Mouse (Mus musculus) stomach, embryonic 16.5 days (tissue): ENCODE data around the gene Ggt5. TPM values are rescaled to one million over a fixed set of nuclear protein-coding genes. Genes with fewer than 3 reads are reported as not detected.
A peak's percentile ranks its signal among the peaks of the same experiment; 100 is the strongest.

Experiments used
- ATAC-seq: fragments of 200-750 bp; cut with Nextera tagmentation; 2 replicates; pipeline ENCODE4 v1.8.0; 2017; ENCODE audit warnings: moderate number of reproducible peaks, moderate TSS enrichment; ENCODE audit not compliant: insufficient read depth, low FRiP score
- H3K27ac ChIP-seq: fragments of 300-500 bp; sonication (generic); 2 replicates; pipeline ENCODE4 v1.5.1; 2014; ENCODE audit warnings: low read length
- H3K27me3 ChIP-seq: fragments of 300-500 bp; sonication (generic); 2 replicates; pipeline ENCODE4 v1.6.1; 2014; ENCODE audit warnings: low read length, control low read depth, mixed read lengths; ENCODE audit not compliant: control insufficient read depth, insufficient read depth
- H3K36me3 ChIP-seq: fragments of 300-500 bp; sonication (generic); 2 replicates; pipeline ENCODE4 v1.6.1; 2014; ENCODE audit warnings: low read length; ENCODE audit not compliant: control insufficient read depth, insufficient read depth
- H3K4me1 ChIP-seq: fragments of 300-500 bp; sonication (generic); 2 replicates; pipeline ENCODE4 v1.6.1; 2014; ENCODE audit warnings: low read length, control low read depth, mixed read lengths; ENCODE audit not compliant: control insufficient read depth, insufficient read depth
- H3K4me2 ChIP-seq: fragments of 300-500 bp; sonication (generic); 2 replicates; pipeline ENCODE4 v1.6.1; 2014; ENCODE audit warnings: low read depth, low read length, mixed read lengths
- H3K4me3 ChIP-seq: fragments of 300-500 bp; sonication (generic); replicated peaks from 2 replicates; pipeline ENCODE4 v1.5.1; 2014; ENCODE audit warnings: mild to moderate bottlenecking, low read length
- H3K9ac ChIP-seq: fragments of 300-500 bp; sonication (generic); 2 replicates; pipeline ENCODE4 v1.6.1; 2014; ENCODE audit warnings: low read length
- H3K9me3 ChIP-seq: fragments of 300-500 bp; sonication (generic); replicated peaks from 2 replicates; pipeline ENCODE4 v1.6.1; 2016; ENCODE audit warnings: low read length, control low read depth; ENCODE audit not compliant: control insufficient read depth
- WGBS: fragments of 180-500 bp; shearing (Covaris S2); extraction: QIAGEN DNeasy Blood & Tissue Kit; methylation state at CpG from one replicate; pipeline ENCODE4 v1.1.7; 2014; 5-methylcytosine and 5-hydroxymethylcytosine counted together
- polyA plus RNA-seq: library from polyadenylated mRNA; unstranded; fragments of >200 nt; fragmentation: Nextera tagmentation; extraction: Ambion mirVana; gene quantifications from 2 replicates; pipeline ENCODE4 v1.2.1, GENCODE M21; 2015

The Ggt5 gene
- polyA plus RNA-seq, 1 experiment from 2014 or later = 6.5 TPM

- no peaks in the 10 kb centered on the region for H3K9me3 ChIP-seq
- H3K4me2 ChIP-seq = no peak overlapping the region
- H3K4me3 ChIP-seq = no peak overlapping the region
- 84% methylated on average over 6 of the region's 6 CpGs for WGBS
- no peaks in the 10 kb centered on the region for H3K27me3 ChIP-seq
- no peak for ATAC-seq
- no peak overlapping the region for H3K9ac ChIP-seq
- H3K27ac ChIP-seq = peak overlapping the region; percentile 68
- peaks cover 12% of the 10 kb centered on the region for H3K4me1 ChIP-seq
- H3K36me3 ChIP-seq = peaks cover 9% of the 10 kb centered on the region; the same call in 1 of the 2 replicates
Observed at GRCm38 (mm10) chr10:75648091-75648490, 59.0 kb downstream of the Ggt5 start.

- no peak overlapping the region for H3K4me2 ChIP-seq
- 76% methylated on average over 7 of the region's 7 CpGs for WGBS
- H3K9me3 ChIP-seq = no peaks in the 10 kb centered on the region
- no peaks in the 10 kb centered on the region for H3K27me3 ChIP-seq
- peaks cover 9% of the 10 kb centered on the region; the same call in 1 of the 2 replicates for H3K36me3 ChIP-seq
- no peak overlapping the region for H3K9ac ChIP-seq
- H3K4me1 ChIP-seq = peaks cover 3% of the 10 kb centered on the region
- no peak for ATAC-seq
- no peak overlapping the region for H3K27ac ChIP-seq
- H3K4me3 ChIP-seq = no peak overlapping the region
Observed at GRCm38 (mm10) chr10:75649001-75649400, 59.9 kb downstream of the Ggt5 start.

GRCm38 (mm10) chr10:75649406-75649995 lies 60.4 kb downstream of the Ggt5 start:
- ATAC-seq = no peak
- Histone ChIP-seq H3K4me2 (no peak overlapping the region), H3K36me3 (peaks cover 9% of the 10 kb centered on the region; the same call in 1 of the 2 replicates), H3K9ac (no peak overlapping the region), H3K9me3 (no peaks in the 10 kb centered on the region), H3K27ac (no peak overlapping the region), H3K27me3 (no peaks in the 10 kb centered on the region), H3K4me3 (no peak overlapping the region), H3K4me1 (no peaks in the 10 kb centered on the region)
- 87% methylated on average over 4 of the region's 4 CpGs for WGBS

- H3K27ac ChIP-seq = no peak overlapping the region
- no peak overlapping the region for H3K4me2 ChIP-seq
- no peak overlapping the region for H3K4me3 ChIP-seq
- H3K4me1 ChIP-seq = no peaks in the 10 kb centered on the region
- no peak overlapping the region for H3K9ac ChIP-seq
- H3K27me3 ChIP-seq = no peaks in the 10 kb centered on the region
- H3K9me3 ChIP-seq = no peaks in the 10 kb centered on the region
- ATAC-seq = no peak
- WGBS = 86% methylated on average over 6 of the region's 6 CpGs
- peaks cover 12% of the 10 kb centered on the region; the same call in 1 of the 2 replicates for H3K36me3 ChIP-seq
Observed at GRCm38 (mm10) chr10:75650306-75650902, 61.3 kb downstream of the Ggt5 start.

- H3K9ac ChIP-seq = no peak overlapping the region
- H3K36me3 ChIP-seq = peaks cover 17% of the 10 kb centered on the region; the same call in 1 of the 2 replicates
- no peaks in the 10 kb centered on the region for H3K9me3 ChIP-seq
- WGBS = 93% methylated on average over 16 of the region's 16 CpGs
- H3K4me2 ChIP-seq = no peak overlapping the region
- H3K27me3 ChIP-seq = no peaks in the 10 kb centered on the region
- H3K27ac ChIP-seq = no peak overlapping the region
- no peaks in the 10 kb centered on the region for H3K4me1 ChIP-seq
- H3K4me3 ChIP-seq = no peak overlapping the region
- no peak for ATAC-seq
Observed at GRCm38 (mm10) chr10:75651381-75652068, 62.4 kb downstream of the Ggt5 start.

- H3K9ac ChIP-seq = no peak overlapping the region
- H3K4me3 ChIP-seq = no peak overlapping the region
- 87% methylated on average over 4 of the region's 4 CpGs for WGBS
- H3K9me3 ChIP-seq = no peaks in the 10 kb centered on the region
- H3K27me3 ChIP-seq = no peaks in the 10 kb centered on the region
- peaks cover 28% of the 10 kb centered on the region for H3K36me3 ChIP-seq
- H3K4me2 ChIP-seq = no peak overlapping the region
- no peak overlapping the region for H3K27ac ChIP-seq
- H3K4me1 ChIP-seq = no peaks in the 10 kb centered on the region
- no peak for ATAC-seq
Observed at GRCm38 (mm10) chr10:75654053-75654452, 64.9 kb downstream of the Ggt5 start.

- no peak overlapping the region for H3K4me2 ChIP-seq
- H3K36me3 ChIP-seq = peaks cover 23% of the 10 kb centered on the region
- 90% methylated on average over 5 of the region's 5 CpGs for whole genome bisulfite sequencing
Observed at GRCm38 (mm10) chr10:75657165-75657564, 68.0 kb downstream of the Ggt5 start.

GRCm38 (mm10) chr10:75657772-75658171 lies 68.6 kb downstream of the Ggt5 start:
- H3K36me3 ChIP-seq = peaks cover 20% of the 10 kb centered on the region
- ATAC-seq = no peak

More at GRCm38 (mm10) chr10:75657165-75657564, 68.0 kb downstream of the Ggt5 start:
- Histone ChIP-seq H3K4me1 (no peaks in the 10 kb centered on the region), H3K27ac (no peak overlapping the region), H3K9ac (no peak overlapping the region), H3K4me3 (no peak overlapping the region), H3K9me3 (no peaks in the 10 kb centered on the region), H3K27me3 (no peaks in the 10 kb centered on the region)
- ATAC-seq = no peak

GRCm38 (mm10) chr10:75661381-75661780 lies 72.2 kb downstream of the Ggt5 start:
- Histone ChIP-seq H3K9me3 (no peaks in the 10 kb centered on the region), H3K4me1 (peaks cover 11% of the 10 kb centered on the region), H3K4me2 (no peak overlapping the region), H3K9ac (no peak overlapping the region), H3K27ac (no peak overlapping the region), H3K27me3 (no peaks in the 10 kb centered on the region), H3K4me3 (no peak overlapping the region), H3K36me3 (peaks cover 11% of the 10 kb centered on the region)
- 70% methylated on average over 6 of the region's 6 CpGs for WGBS
- no peak for ATAC-seq

More at GRCm38 (mm10) chr10:75657772-75658171, 68.6 kb downstream of the Ggt5 start:
- Histone ChIP-seq H3K9me3 (no peaks in the 10 kb centered on the region), H3K4me1 (no peaks in the 10 kb centered on the region), H3K4me3 (no peak overlapping the region), H3K27me3 (no peaks in the 10 kb centered on the region), H3K9ac (no peak overlapping the region), H3K4me2 (no peak overlapping the region), H3K27ac (no peak overlapping the region)
- WGBS = 96% methylated on average over 7 of the region's 7 CpGs
